Mouse (Mus musculus) retina, postnatal 1 day (tissue): ENCODE results near the gene Rnf222.

Experiments used
- DNase-seq: peaks from one replicate; pipeline ENCODE4 v3.0.0-alpha.2; 2012

Rnf222 gene

DNA sequence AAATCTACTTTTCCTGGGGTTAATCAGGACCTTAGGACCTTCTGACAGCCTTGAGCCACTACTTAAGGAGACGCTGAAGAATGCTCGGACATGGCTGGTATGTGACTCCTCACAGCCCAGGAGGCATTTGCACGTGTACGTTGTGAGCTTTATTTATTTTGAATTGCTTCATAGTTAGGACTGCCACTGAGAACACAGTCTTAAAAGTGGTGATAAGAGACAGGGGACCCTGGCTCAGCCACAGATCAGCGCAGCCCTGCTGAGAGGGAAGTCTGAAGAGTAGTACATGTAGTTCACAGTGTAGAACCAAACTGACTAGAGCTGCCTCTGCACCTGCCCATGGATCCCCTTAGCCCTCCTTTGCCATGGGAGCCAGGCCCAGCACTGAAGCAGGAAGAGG, 3.5 kb downstream of the Rnf222 start:
- DNase-seq, result no peak

DNA sequence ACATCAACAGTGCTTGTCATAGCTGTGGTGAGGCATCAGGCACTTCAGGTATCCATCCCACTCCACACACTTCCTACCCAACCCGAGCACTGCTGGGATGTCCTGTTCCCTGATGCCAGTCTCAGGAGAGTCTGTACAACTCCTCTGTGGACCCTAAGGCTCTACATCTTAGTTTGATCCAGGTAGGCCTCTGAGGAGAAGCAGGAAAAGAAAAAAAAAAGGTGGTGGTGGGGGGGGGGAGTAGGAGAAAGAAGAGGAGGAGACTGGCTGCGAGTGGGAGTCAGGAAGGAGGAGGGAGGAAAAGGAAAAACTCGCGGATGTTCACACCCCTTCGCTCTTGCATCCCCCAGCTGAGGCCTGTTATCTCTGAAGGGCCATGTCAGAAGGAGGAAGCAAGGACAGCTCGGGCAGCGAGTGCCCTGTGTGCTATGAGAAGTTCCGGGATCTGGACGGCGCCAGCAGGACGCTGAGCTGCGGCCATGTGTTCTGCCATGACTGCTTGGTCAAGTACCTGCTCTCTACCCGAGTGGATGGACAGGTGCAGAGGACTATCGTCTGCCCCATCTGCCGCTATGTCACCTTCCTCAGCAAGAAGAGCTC, 4.0 kb downstream of the Rnf222 start:
- no peak for DNase-seq

DNA sequence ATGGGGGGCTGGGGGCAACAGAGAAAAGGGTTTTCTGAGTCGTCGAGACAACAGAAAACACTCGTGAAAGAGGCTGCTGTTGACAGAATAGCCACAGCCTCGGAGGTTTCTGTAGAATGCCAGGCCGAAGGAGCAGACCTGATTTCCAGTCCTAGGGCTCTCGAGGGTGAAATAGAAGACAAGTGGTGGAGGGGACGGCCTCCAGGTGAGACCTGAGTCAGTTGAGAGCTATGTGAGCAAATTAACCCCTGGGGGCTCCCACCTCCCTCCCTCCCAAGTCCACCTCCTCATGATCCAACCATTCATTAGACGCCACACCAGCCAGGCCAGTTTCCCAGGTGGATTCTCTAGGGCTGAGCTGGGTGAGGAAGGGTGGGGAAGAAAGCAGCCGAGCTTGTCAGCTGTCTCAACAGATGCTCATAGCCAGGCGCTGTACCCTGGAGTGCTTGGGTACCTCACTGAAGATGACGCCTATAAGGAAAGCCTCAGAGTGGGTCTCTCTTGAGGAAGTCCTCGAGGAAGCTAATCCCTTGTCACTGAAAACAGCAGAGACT, 5.6 kb downstream of the Rnf222 start:
- DNase-seq, result no peak

DNA sequence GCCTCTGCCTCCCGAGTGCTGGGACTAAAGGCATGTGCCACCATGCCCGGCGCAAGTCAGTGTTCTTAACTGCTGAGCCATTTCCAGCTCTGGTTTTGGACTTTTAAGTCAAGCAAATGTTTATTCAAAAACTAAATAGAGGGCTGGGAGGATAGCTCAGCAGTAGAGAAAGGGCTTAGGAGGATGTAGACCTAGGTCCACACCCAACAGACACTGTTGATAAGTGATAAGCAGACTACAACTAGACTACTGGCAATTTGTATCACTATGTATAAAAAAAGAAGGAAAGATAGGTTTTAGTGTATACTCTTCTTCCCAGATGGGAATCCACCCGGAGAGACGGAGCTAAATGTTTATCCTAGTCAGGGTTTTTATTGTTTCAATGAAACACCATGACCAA, 7.9 kb downstream of the Rnf222 start:
- no peak for DNase-seq

DNA sequence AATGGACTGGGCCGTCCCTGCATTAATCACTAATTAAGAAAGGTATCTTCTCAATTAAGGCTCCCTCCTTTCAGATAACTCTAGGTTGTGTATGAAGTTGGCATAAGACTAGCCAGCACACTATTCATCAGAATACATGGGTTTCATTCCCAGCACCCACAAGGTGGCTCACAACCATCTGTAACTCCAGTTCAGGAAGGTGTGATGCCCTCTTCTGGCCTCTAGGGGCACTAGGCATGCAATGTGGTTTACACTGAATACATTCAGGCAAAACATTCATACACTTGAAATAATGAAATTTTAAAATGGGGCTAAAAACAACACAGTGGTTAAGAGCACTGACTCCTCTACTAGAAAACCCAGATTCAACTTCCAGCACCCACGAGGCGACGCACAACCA, 8.8 kb downstream of the Rnf222 start:
- peak; percentile 57 for DNase-seq

DNA sequence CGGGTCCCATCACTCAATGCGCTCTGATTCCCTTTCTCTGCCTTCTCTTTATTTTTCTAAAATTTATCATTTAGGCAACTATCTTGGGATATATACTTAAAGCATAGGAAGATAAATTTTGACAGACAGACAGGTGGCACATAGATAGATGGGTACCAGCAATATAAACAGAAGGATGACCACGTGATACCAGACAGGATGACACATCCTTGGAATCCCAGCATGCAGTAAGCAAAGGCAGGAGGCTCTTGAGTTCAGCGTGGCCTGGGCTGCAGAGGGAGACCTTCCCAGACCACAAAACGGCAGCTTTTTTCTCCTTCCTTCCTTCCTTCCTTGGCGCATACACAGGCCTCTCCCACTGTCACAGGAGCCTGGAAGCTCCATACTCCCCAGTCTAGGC, 9.5 kb downstream of the Rnf222 start:
- no peak for DNase-seq

DNA sequence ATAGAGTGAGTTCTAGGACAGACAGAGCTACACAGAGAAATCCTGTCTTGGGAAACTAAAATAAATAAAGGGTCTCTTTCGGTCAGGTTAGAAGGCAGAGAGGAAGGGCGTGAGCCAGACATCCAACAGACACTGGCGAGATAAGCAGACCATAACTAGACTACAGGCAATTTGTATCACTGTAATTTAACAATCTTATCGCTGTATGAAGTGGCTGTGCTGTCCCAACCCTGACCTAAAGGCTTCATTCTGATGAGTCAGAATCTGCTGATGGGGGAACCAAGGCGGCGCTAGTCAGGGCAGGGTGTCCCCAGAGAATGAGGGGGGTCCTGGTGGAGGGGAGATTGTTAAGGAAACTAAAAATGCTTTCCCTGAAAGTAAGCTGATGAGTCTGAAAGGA, 10.4 kb downstream of the Rnf222 start:
- DNase-seq, result no peak

DNA sequence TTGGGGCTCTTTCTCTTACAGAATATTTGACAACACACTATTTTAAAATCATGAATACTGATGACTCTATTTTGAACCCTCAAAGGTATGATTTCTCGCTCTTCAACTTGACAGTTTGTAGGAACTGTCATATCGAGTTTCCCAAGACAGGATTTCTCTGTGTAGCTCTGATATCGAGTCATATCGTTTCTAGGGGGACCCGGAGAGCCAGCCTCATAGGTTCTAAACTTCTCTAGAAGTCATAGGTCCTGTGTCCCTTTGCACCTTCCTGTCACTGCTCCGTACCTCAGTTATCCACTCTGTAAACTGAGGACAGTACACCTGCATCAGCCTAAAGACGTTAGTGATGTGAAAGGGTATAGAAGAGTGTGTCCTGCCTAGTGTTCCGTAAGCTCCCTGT, 11.5 kb downstream of the Rnf222 start:
- DNase-seq, result no peak

DNA sequence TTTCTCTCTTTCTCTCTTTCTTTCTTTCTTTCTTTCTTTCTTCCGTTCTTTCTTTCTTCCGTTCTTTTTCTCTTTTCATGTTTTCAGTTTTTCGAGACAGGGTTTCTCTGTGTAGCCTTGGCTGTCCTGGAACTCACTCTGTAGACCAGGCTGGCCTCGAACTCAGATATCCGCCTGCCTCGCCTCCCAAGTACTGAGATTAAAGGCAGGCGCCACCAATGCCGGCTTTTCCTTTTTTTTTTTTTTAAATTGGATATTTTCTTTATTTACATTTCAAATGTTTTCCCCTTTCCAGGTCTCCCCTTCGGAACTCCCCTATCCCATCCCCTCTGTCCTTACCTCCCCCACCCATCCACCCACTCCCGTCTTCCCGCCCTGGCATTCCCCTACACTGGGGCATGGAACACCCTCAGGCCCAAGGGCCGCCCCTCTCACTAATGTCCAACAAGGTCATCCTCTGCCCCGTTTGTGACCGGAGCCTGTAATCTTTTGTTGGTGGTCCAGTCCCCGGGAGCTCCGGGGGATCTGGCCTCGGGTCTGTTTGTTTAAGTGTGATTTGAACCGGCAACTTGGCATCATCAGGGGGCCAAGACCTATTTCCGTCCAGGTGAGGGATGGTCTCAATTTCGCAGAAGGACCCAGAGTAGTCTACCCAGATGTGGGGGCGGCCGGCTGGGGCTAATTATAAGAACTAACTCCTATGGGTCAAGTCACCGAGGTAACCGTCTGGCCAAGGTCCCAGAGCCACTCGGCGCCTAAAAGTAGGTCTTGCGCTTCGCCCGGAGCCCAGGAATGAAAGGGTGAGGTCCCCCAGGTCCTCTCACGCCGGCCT, 12.4 kb downstream of the Rnf222 start:
- DNase-seq, result no peak

DNA sequence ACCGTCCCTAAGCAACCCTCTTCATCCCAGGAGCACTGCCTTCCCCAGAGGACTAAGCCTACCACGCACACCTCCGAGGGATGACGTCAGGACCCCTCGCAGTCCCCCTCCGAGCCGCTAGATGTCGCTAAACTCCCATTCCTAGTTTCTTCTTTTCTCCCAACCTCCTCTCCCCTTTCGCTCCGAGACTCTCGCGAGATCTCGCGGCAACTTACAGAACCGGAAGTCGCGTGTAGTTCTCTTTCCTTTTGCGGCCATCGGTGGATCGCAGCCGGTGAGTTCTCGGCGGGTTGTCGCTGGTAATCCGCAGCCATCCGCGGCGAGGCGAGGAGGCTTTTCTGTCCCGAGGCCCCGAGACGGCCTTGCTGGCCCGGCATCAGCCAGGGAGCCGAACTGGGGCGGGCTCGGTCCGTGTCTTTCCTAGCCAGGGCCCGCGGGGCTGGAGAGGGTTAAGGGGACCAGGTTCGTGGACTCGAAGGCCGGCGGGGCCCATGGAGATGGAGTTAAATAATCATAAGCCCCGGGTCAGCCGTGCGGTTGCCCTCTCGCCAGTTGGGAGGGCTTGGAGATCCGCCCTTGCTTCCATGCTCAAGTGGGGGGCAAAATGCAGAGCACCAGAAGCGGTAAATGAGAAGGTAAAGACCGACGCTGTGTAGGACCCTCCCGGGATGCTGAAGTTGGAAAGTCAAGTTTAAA, 13.1 kb downstream of the Rnf222 start, which contains the start of gene Rpl26:
Gene Rpl26, plus strand, starts transcription at position 233 of the 696 bp plus-strand sequence.
- DNase-seq, result peak; percentile 100

DNA sequence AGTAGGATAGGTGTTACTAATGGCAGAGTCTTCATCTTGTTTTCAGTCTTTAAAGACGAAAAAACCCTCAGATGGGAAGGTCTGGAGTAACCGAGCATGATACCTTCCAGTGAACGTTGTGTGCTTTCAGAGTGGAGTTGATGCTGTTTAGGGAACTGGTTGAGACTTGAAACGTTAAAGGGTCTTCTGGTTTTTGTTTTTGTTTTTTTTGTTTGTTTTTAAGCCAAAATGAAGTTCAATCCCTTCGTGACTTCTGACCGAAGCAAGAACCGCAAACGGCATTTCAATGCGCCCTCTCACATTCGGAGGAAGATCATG, 13.7 kb downstream of the Rnf222 start:
- DNase-seq, result no peak

DNA sequence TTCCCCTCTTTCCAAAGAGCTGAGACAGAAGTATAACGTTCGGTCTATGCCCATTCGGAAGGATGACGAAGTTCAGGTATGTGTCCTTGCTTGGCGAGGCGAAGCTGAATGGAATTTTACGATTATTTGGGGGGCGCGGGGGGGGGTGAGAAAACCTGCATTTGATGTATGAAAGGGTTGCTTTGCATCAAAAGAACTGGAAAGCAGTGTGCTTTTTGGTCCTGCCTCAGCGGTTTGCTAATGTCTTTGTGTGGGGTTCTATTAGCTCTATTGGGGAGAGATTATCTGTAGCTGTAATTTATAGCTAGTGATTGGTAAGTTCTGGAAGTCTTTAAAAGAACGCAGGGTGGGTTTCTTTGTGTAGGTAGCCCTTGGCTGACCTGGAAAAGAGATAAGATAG, 14.0 kb downstream of the Rnf222 start:
- no peak for DNase-seq

DNA sequence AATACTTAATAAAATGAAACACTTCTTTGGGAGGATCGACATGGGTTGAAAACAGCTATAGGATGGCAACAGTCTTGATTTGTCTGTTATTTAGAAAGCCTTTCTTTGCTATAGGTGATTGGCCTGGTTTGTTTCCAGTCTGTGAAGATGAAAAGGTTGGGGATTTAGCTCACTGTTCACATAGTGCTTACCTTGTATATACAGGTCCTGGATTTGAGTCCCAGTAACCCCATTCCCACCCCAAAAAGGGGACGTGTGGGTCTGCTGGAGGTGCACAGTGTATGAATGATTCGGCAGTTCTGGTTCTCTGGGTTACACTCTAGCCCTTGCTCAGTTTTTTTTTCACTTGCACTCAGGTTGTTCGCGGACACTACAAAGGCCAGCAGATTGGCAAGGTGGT, 14.5 kb downstream of the Rnf222 start:
- DNase-seq, result no peak

DNA sequence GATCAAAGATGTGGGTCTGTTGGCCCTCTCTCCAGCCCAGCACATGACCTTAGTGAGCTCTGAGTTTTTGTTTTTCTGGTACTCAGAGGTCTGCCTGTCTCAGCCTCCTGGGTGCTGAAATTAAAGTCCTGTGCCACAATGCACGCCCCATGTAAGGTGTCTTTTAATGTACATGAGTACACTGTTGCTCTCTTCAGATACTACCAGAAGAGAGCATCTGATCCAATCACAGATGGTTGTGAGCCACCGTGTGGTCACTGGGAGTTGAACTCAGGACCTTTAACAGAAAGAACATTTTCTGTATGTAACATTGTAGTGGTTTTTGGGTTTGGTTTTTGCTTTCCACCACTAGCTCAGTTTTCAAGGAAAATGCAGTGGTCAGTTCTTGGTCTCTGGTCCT, 15.4 kb downstream of the Rnf222 start:
- DNase-seq, result no peak

DNA sequence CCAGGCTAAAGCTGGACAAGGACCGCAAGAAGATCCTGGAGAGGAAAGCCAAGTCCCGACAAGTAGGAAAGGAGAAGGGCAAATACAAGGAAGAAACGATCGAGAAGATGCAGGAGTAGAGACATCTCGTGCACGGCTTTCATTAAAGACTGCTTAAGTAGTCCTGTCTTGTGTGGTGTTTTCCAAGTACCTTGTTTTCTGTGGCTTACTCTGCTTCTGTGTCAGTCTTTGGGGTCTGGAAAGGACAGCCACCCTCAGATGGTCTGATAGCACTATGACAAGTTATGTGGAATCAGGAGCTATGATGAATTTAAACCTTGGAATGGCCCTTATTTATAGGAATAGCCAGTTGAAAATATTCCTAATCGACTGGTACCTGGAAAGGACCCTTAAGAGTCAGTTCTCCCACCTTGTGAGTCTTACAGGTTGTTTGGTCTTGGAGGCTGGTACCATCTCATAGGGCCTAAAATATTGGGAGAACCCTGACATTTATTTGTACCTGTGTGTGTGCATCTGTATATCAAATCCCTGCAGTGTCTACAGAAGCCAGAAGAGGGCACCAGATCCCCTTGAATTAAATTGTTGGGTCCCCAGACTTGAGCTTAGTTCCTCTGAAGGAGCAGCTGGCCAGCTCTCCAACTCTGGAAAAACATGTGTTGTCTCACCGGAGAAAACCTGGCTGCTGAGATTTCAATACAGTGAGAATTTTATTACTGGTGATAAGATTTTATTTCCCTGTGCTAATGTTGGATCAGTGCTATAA, 16.2 kb downstream of the Rnf222 start:
- DNase-seq, result peak; percentile 88

DNA sequence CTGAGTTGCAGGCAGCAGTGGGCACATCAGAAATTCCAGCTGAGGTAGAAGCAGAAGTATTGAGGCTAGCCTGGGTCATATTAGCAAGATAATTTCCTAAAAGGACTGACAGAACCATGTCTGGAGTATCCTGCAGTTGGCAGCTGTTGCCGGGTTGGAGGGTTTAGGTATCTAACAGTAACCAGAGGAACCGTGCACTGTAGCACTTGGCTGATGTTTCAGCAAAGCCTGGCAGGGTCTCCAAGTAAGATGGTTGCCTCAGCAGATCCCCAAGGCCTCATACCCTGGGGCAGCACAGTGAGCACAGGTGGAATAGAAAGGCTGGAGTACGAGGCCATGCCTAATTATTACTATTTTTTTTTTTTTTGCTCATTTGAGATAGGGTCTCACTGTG, 16.8 kb downstream of the Rnf222 start:
- no peak for DNase-seq

DNA sequence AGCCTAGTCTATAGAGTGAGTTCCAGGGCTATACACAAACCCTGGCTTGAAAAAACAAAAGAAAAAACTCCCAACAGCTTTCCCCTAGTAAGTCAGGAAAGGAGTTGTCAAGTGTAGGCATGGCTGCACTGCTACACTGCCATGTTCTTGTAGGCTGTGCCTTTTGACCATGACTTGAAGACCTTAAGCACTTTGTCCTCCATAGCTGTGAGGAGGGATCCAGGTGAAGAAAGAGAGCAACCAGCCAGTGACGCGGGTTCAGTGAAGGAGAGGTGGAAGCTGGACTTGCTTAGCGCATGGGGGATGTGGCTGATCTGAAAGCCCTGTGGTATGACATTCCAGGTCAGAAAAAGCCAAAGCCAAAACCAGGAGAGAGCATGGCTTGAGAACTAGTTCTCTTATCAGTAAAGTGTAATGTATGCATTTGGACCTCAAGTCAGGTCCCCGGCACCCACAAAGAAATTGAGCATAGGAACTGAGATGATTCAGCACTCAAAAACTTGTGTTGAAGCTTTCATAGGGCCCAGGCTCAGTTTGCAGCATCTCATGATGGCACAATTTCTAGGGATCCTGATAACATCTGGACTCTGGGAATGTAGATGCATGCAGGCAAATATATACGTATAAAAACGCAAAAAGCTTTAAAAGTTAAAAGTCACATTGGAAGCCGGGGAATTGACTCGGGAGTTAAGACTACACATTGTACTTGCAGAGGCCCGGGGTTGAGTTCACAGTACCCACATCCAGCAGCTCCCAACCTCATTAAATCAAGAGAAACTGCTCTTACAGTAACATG, 17.5 kb downstream of the Rnf222 start:
- DNase-seq, result no peak

DNA sequence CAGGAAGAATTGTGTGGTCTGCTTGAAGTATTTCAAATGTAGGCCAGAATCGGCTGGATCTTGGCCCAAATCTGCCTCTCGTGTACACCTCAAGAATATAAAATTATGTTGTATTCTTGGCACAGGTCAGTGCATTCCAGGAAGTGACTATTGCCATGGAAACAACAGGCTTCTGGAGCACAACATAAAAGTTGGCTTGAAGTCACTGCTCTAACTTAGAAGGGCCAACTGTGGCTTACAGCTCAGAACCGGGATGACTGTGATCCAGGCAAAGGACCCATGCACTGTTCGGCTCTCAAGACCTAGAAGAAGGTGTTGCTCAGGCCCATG, 18.1 kb downstream of the Rnf222 start:
- no peak for DNase-seq

DNA sequence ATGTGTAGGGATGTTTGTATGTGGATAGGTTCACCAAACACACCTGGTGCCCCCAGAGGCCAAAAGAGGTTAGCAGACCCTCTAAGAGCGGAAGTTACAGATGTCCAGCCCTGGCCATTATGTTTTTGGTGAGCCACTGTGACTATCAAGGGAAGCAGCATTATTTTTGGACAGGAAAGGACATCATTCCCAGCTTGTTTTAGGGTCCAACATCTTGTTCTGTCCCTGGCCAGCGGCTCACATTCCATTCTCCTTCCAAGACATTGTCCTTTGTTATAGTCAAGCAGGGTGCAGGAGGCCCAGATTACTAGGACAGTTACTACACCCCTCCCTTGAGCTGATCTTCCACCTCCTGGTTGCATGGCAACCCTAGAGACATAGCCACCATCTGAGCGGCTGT, 18.9 kb downstream of the Rnf222 start:
- no peak for DNase-seq

DNA sequence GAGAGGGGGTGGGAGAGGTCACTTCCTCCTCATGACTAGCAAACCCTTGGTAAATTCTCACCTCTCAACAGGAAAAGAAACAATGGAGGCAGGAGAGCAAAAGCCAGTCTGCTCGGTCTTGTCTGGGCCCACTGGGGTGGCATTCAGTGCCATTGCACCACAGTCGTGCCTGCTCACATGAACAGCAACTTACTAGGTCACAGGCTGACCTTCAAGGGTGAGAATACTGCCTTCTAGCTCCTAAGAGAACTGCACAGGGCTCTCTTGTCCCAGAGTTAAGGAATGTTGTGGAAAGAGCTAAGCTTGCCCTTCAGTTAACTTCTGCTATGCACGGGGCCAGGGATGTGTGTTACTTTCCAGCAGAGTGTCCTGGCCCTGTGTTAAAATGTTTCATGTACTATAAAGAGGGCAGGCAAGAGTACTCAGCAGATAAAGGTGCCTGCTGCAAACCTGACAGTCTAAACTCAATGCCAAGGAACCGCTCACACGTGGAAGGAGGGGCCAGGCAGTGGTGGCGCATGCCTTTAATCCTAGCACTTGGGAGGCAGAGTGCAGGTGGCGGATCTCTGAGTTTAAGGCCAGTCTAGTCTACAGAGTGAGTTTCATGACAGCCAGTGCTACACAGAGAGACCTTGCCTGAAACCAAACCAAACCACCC, 20.6 kb downstream of the Rnf222 start:
- DNase-seq, result no peak

DNA sequence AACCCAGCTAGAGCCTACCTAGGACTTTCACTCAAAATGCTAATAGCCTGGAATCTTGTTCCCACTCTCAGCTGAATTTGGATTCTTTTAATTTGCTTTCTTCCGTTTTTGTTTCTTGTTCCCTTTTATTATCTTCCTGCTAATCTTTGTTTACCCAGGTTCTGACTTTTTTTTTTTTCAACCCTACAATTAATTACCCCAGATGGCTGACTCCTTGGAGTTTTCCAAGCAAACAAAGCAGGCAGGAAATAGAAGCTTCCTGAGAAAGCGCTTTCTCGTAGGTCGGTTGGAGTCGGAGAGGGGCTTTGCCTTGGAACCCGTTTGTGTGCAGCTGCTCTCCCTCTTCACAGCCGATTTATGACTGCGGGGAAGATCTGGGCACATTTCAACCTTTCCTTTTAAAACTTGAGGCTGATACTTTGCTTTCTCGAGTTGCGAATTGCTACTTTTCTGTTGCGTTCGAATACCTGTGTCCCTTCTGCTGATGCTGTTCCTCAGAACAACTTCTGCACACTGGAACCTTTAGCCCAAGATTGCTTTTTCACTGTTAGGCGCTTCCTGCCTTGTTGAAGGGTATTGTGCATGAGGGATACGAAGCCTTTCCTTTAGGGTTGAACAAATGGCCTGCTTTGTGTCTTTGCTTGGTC, 23.3 kb downstream of the Rnf222 start:
- DNase-seq, result no peak
